Mouse (Mus musculus) hindbrain, embryonic 12.5 days (tissue): Measurements from ENCODE around the gene 4930470P17Rik. TPM values are rescaled to one million over a fixed set of nuclear protein-coding genes. Genes with fewer than 3 reads are reported as not detected.
"Not testable (repeated sequence)": the region's sequence is repeated elsewhere in the genome, so short reads cannot be mapped to it uniquely, and the experiment has no call there.

Source experiments
- ATAC-seq: fragments of 200-750 bp; cut with Nextera tagmentation; 2 replicates; pipeline ENCODE4 v1.8.0; 2017; ENCODE audit warnings: moderate TSS enrichment; ENCODE audit not compliant: low FRiP score
- H3K27ac ChIP-seq: fragments of 300-500 bp; sonication (generic); 2 replicates; pipeline ENCODE4 v1.5.1; 2016; ENCODE audit warnings: mild to moderate bottlenecking
- H3K27me3 ChIP-seq: fragments of 300-500 bp; sonication (generic); 2 replicates; pipeline ENCODE4 v1.6.1; 2016; ENCODE audit warnings: mild to moderate bottlenecking
- H3K36me3 ChIP-seq: fragments of 300-500 bp; sonication (generic); 2 replicates; pipeline ENCODE4 v1.6.1; 2016; ENCODE audit warnings: mild to moderate bottlenecking
- H3K4me1 ChIP-seq: fragments of 300-500 bp; sonication (generic); 2 replicates; pipeline ENCODE4 v1.6.1; 2016
- H3K4me2 ChIP-seq: fragments of 300-500 bp; sonication (generic); replicated peaks from 2 replicates; pipeline ENCODE4 v1.6.1; 2016; ENCODE audit warnings: mild to moderate bottlenecking
- H3K4me3 ChIP-seq: fragments of 300-500 bp; sonication (generic); 2 replicates; pipeline ENCODE4 v1.5.1; 2016; ENCODE audit warnings: mild to moderate bottlenecking
- H3K9ac ChIP-seq: fragments of 300-500 bp; sonication (generic); 2 replicates; pipeline ENCODE4 v1.6.1; 2016; ENCODE audit warnings: mild to moderate bottlenecking, moderate library complexity
- H3K9me3 ChIP-seq: fragments of 300-500 bp; sonication (generic); replicated peaks from 2 replicates; pipeline ENCODE4 v1.6.1; 2016; ENCODE audit warnings: mild to moderate bottlenecking
- WGBS: fragments of 180-500 bp; shearing (Covaris S2); methylation state at CpG from one replicate; pipeline ENCODE4 v1.1.7; 2016; 5-methylcytosine and 5-hydroxymethylcytosine counted together
- polyA plus RNA-seq: library from polyadenylated mRNA; unstranded; fragments of >200 nt; fragmentation: Nextera tagmentation; extraction: Ambion mirVana; gene quantifications from 2 replicates; pipeline ENCODE4 v1.2.1, GENCODE M21; 2016

Gene 4930470P17Rik
- polyA plus RNA-seq, 1 experiment from 2014 or later: not detected

GRCm38 (mm10) chr2:170622985-170623384, 21.2 kb upstream of the 4930470P17Rik start:
- H3K4me2 ChIP-seq: no peak overlapping the region
- H3K36me3 ChIP-seq: no peaks in the 10 kb centered on the region
- H3K27ac ChIP-seq: no peak overlapping the region
- H3K27me3 ChIP-seq: no peaks in the 10 kb centered on the region
- H3K9me3 ChIP-seq: no peaks in the 10 kb centered on the region
- H3K4me1 ChIP-seq: peaks cover 7% of the 10 kb centered on the region; the same call in 1 of the 2 replicates
- ATAC-seq: no peak
- H3K4me3 ChIP-seq: no peak overlapping the region
- H3K9ac ChIP-seq: no peak overlapping the region
- WGBS: 93% methylated on average over 13 of the region's 13 CpGs

GRCm38 (mm10) chr2:170618862-170619492, 17.2 kb upstream of the 4930470P17Rik start:
- Histone ChIP-seq H3K9ac (no peak overlapping the region), H3K4me2 (no peak overlapping the region), H3K36me3 (no peaks in the 10 kb centered on the region), H3K27me3 (no peaks in the 10 kb centered on the region), H3K4me1 (peaks cover 7% of the 10 kb centered on the region; the same call in 1 of the 2 replicates), H3K4me3 (no peak overlapping the region), H3K27ac (no peak overlapping the region), H3K9me3 (no peaks in the 10 kb centered on the region)
- 62% methylated on average over 12 of the region's 12 CpGs for WGBS
- ATAC-seq: no peak

- ATAC-seq, H3K36me3 ChIP-seq, H3K4me3 ChIP-seq, H3K27me3 ChIP-seq, H3K9ac ChIP-seq, H3K4me1 ChIP-seq, H3K27ac ChIP-seq, H3K4me2 ChIP-seq, H3K9me3 ChIP-seq: not testable (repeated sequence)
- WGBS: 80% methylated on average over 5 of the region's 5 CpGs
These were observed 10.0 kb upstream of the 4930470P17Rik start for GRCm38 (mm10) chr2:170611794-170612193.

GRCm38 (mm10) chr2:170601171-170601570, 646 bp downstream of the 4930470P17Rik start:
- Histone ChIP-seq H3K9me3 (peaks cover 4% of the 10 kb centered on the region; the same call in 1 of the 2 replicates), H3K4me2 (no peak overlapping the region), H3K36me3 (no peaks in the 10 kb centered on the region), H3K9ac (no peak overlapping the region), H3K27me3 (no peaks in the 10 kb centered on the region), H3K4me1 (no peaks in the 10 kb centered on the region), H3K27ac (no peak overlapping the region), H3K4me3 (no peak overlapping the region)
- WGBS: 82% methylated on average over 5 of the region's 5 CpGs
- ATAC-seq: no peak

- Histone ChIP-seq H3K36me3 (no peaks in the 10 kb centered on the region), H3K4me1 (no peaks in the 10 kb centered on the region), H3K27me3 (no peaks in the 10 kb centered on the region), H3K9ac (no peak overlapping the region), H3K4me3 (no peak overlapping the region), H3K4me2 (no peak overlapping the region), H3K27ac (no peak overlapping the region), H3K9me3 (0 out of 2 replicates have a peak, but pooled peaks cover 6% of the 10 kb centered on the region)
- no peak for ATAC-seq
- 14% methylated on average over 2 of the region's 2 CpGs for WGBS
These were observed 4.2 kb downstream of the 4930470P17Rik start for GRCm38 (mm10) chr2:170597586-170597985.

GRCm38 (mm10) chr2:170596726-170597125, 5.1 kb downstream of the 4930470P17Rik start:
- no peak for ATAC-seq
- Histone ChIP-seq H3K36me3 (no peaks in the 10 kb centered on the region), H3K4me1 (no peaks in the 10 kb centered on the region), H3K4me3 (no peak overlapping the region), H3K27ac (no peak overlapping the region), H3K9ac (no peak overlapping the region), H3K27me3 (no peaks in the 10 kb centered on the region), H3K4me2 (no peak overlapping the region), H3K9me3 (0 out of 2 replicates have a peak, but pooled peaks cover 6% of the 10 kb centered on the region)
- WGBS: 29% methylated on average over 1 of the region's 1 CpGs

GRCm38 (mm10) chr2:170592161-170592560, 9.7 kb downstream of the 4930470P17Rik start:
- Histone ChIP-seq H3K4me2 (no peak overlapping the region), H3K27ac (no peak overlapping the region), H3K4me1 (peaks cover 5% of the 10 kb centered on the region; the same call in 1 of the 2 replicates), H3K36me3 (no peaks in the 10 kb centered on the region), H3K9me3 (0 out of 2 replicates have a peak, but pooled peaks cover 6% of the 10 kb centered on the region), H3K9ac (no peak overlapping the region), H3K4me3 (no peak overlapping the region), H3K27me3 (no peaks in the 10 kb centered on the region)
- 83% methylated on average over 6 of the region's 6 CpGs for WGBS
- no peak for ATAC-seq

GRCm38 (mm10) chr2:170588369-170588900, 13.4 kb downstream of the 4930470P17Rik start:
- H3K4me1 ChIP-seq: peaks cover 14% of the 10 kb centered on the region
- no peak for ATAC-seq
- 76% methylated on average over 9 of the region's 9 CpGs for WGBS
- no peak overlapping the region for H3K4me3 ChIP-seq
- no peak overlapping the region for H3K9ac ChIP-seq
- no peaks in the 10 kb centered on the region for H3K9me3 ChIP-seq
- H3K27me3 ChIP-seq: no peaks in the 10 kb centered on the region
- no peaks in the 10 kb centered on the region for H3K36me3 ChIP-seq
- no peak overlapping the region for H3K4me2 ChIP-seq
- no peak overlapping the region for H3K27ac ChIP-seq

- H3K36me3 ChIP-seq: no peaks in the 10 kb centered on the region
- H3K9ac ChIP-seq: no peak overlapping the region
- peaks cover 14% of the 10 kb centered on the region for H3K4me1 ChIP-seq
- no peak for ATAC-seq
- H3K4me2 ChIP-seq: no peak overlapping the region
- H3K4me3 ChIP-seq: no peak overlapping the region
- H3K9me3 ChIP-seq: no peaks in the 10 kb centered on the region
- WGBS: 96% methylated on average over 13 of the region's 13 CpGs
- H3K27ac ChIP-seq: no peak overlapping the region
- no peaks in the 10 kb centered on the region for H3K27me3 ChIP-seq
These were observed 17.1 kb downstream of the 4930470P17Rik start for GRCm38 (mm10) chr2:170584678-170585077.

GRCm38 (mm10) chr2:170579551-170579950, 22.3 kb downstream of the 4930470P17Rik start:
- Histone ChIP-seq H3K4me3 (no peak overlapping the region), H3K4me2 (no peak overlapping the region), H3K4me1 (no peaks in the 10 kb centered on the region), H3K27ac (no peak overlapping the region), H3K9ac (no peak overlapping the region), H3K9me3 (no peaks in the 10 kb centered on the region), H3K36me3 (no peaks in the 10 kb centered on the region), H3K27me3 (no peaks in the 10 kb centered on the region)
- ATAC-seq: no peak
- WGBS: 88% methylated on average over 10 of the region's 10 CpGs

- 80% methylated on average over 5 of the region's 5 CpGs for WGBS
- H3K4me1 ChIP-seq: no peaks in the 10 kb centered on the region
These were observed 23.2 kb downstream of the 4930470P17Rik start for GRCm38 (mm10) chr2:170578588-170578987.

GRCm38 (mm10) chr2:170577502-170577901, 24.3 kb downstream of the 4930470P17Rik start:
- no peaks in the 10 kb centered on the region for H3K4me1 ChIP-seq
- no peak overlapping the region for H3K4me2 ChIP-seq
- WGBS: 85% methylated on average over 3 of the region's 3 CpGs
- H3K36me3 ChIP-seq: no peaks in the 10 kb centered on the region
- H3K4me3 ChIP-seq: no peak overlapping the region
- no peaks in the 10 kb centered on the region for H3K27me3 ChIP-seq
- no peak overlapping the region for H3K9ac ChIP-seq
- no peak for ATAC-seq
- no peaks in the 10 kb centered on the region for H3K9me3 ChIP-seq
- H3K27ac ChIP-seq: no peak overlapping the region

More at GRCm38 (mm10) chr2:170578588-170578987, 23.2 kb downstream of the 4930470P17Rik start:
- no peaks in the 10 kb centered on the region for H3K27me3 ChIP-seq
- no peak overlapping the region for H3K4me2 ChIP-seq
- ATAC-seq: no peak
- H3K9me3 ChIP-seq: no peaks in the 10 kb centered on the region
- no peak overlapping the region for H3K27ac ChIP-seq
- H3K9ac ChIP-seq: no peak overlapping the region
- H3K36me3 ChIP-seq: no peaks in the 10 kb centered on the region
- no peak overlapping the region for H3K4me3 ChIP-seq

- H3K4me2 ChIP-seq: no peak overlapping the region
- WGBS: 69% methylated on average over 12 of the region's 12 CpGs
These were observed 25.7 kb downstream of the 4930470P17Rik start for GRCm38 (mm10) chr2:170576077-170576476.

More at GRCm38 (mm10) chr2:170576077-170576476, 25.7 kb downstream of the 4930470P17Rik start:
- H3K9ac ChIP-seq: no peak overlapping the region
- H3K4me3 ChIP-seq: no peak overlapping the region
- H3K27ac ChIP-seq: no peak overlapping the region
- H3K36me3 ChIP-seq: no peaks in the 10 kb centered on the region
- no peaks in the 10 kb centered on the region for H3K27me3 ChIP-seq
- no peak for ATAC-seq
- no peaks in the 10 kb centered on the region for H3K9me3 ChIP-seq
- H3K4me1 ChIP-seq: no peaks in the 10 kb centered on the region
